Mouse (Mus musculus): ENCODE measurements around the gene Tjp1. TPM values are rescaled to one million over a fixed set of nuclear protein-coding genes. Genes with fewer than 3 reads are reported as not detected.

Tjp1 gene
- polyA plus RNA-seq, 1 experiment, result 19.3 TPM

- no peaks in the 10 kb centered on the region for H3K79me2 ChIP-seq (ENCODE audit: control insufficient read depth, insufficient read depth)
- no peaks in the 10 kb centered on the region for H3K36me3 ChIP-seq (ENCODE audit: control insufficient read depth, insufficient read depth)
- no peak overlapping the region for H3ac ChIP-seq (ENCODE audit: control insufficient read depth, insufficient read length, low read depth)
- H3K79me3 ChIP-seq (ENCODE audit: low read depth), result no peaks in the 10 kb centered on the region
- TF ChIP-seq MYOD1 (IDR thresholded peaks at IDR 0.05; ENCODE audit: control insufficient read depth, insufficient read length, low read depth) (peak; percentile 97), MAX (IDR thresholded peaks at IDR 0.05) (peak; percentile 22), CEBPB (IDR thresholded peaks at IDR 0.05; ENCODE audit: low read depth) (no peak), FOSL1 (IDR thresholded peaks at IDR 0.05; ENCODE audit: insufficient read depth, low read length, poor library complexity, severe bottlenecking) (peak; percentile 81)
- H3K27me3 ChIP-seq (ENCODE audit: control insufficient read depth, insufficient read depth, insufficient read length), result no peaks in the 10 kb centered on the region
- H3K4me3 ChIP-seq (ENCODE audit: insufficient read depth, poor library complexity, severe bottlenecking), result no peak overlapping the region
Observed at GRCm38 (mm10) chr7:65452246-65452645, 75.3 kb downstream of the Tjp1 start.

DNA sequence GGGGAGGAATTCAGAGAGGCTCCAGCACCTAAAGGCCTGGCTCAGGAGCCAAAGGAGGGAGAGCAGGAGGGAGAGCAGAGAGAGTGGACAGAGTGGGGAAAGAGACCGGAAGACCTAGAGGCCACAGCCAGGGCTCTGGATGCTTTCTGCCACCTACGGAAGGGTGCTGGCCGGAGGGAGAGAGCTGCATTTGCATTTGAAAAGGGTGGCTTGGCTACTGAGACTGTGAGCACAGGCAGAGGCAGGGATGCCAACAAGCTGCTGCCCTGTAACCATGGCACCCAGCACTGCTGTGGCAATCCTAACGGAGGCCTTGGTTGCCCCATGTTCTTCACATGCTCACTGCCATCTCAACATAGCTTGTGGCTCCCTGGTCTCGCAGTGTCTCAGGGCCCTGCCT is 77.4 kb downstream of the Tjp1 start:
- Histone ChIP-seq H3K36me3 (ENCODE audit: control insufficient read depth, insufficient read depth) (no peaks in the 10 kb centered on the region), H3K79me2 (ENCODE audit: control insufficient read depth, insufficient read depth) (no peaks in the 10 kb centered on the region), H3ac (ENCODE audit: control insufficient read depth, insufficient read length, low read depth) (no peak overlapping the region), H3K4me3 (ENCODE audit: insufficient read depth, poor library complexity, severe bottlenecking) (no peak overlapping the region), H3K27me3 (ENCODE audit: control insufficient read depth, insufficient read depth, insufficient read length) (no peaks in the 10 kb centered on the region), H3K79me3 (ENCODE audit: low read depth) (no peaks in the 10 kb centered on the region)
- TF ChIP-seq CTCF (IDR thresholded peaks at IDR 0.05; ENCODE audit: control insufficient read depth, insufficient read depth, insufficient read length), result no peak
- TF ChIP-seq MYOG (IDR thresholded peaks at IDR 0.05; ENCODE audit: control insufficient read depth, extremely low read depth, insufficient read length), result no peak
- no peak for TF ChIP-seq USF1 (IDR thresholded peaks at IDR 0.05; ENCODE audit: low read depth)
- TF ChIP-seq MYOD1 (IDR thresholded peaks at IDR 0.05; ENCODE audit: control insufficient read depth, insufficient read length, low read depth), result no peak

- TF ChIP-seq FOSL1 (IDR thresholded peaks at IDR 0.05; ENCODE audit: insufficient read depth, low read length, poor library complexity, severe bottlenecking), result no peak
- no peak for TF ChIP-seq CTCF (IDR thresholded peaks at IDR 0.05; ENCODE audit: control insufficient read depth, insufficient read depth, insufficient read length)
- no peak for TF ChIP-seq MAX (IDR thresholded peaks at IDR 0.05)
- no peak for TF ChIP-seq CEBPB (IDR thresholded peaks at IDR 0.05; ENCODE audit: low read depth)
- TF ChIP-seq USF1 (IDR thresholded peaks at IDR 0.05; ENCODE audit: low read depth), result no peak
- no peak for TF ChIP-seq MYOD1 (IDR thresholded peaks at IDR 0.05; ENCODE audit: control insufficient read depth, insufficient read length, low read depth)
- no peak for TF ChIP-seq MYOG (IDR thresholded peaks at IDR 0.05; ENCODE audit: control insufficient read depth, extremely low read depth, insufficient read length)
- Histone ChIP-seq H3K79me2 (ENCODE audit: control insufficient read depth, insufficient read depth) (no peaks in the 10 kb centered on the region), H3K4me3 (ENCODE audit: insufficient read depth, poor library complexity, severe bottlenecking) (no peak overlapping the region), H3ac (ENCODE audit: control insufficient read depth, insufficient read length, low read depth) (no peak overlapping the region), H3K36me3 (ENCODE audit: control insufficient read depth, insufficient read depth) (no peaks in the 10 kb centered on the region), H3K79me3 (ENCODE audit: low read depth) (no peaks in the 10 kb centered on the region), H3K27me3 (ENCODE audit: control insufficient read depth, insufficient read depth, insufficient read length) (no peaks in the 10 kb centered on the region)
Observed at GRCm38 (mm10) chr7:65441505-65441904, 86.1 kb downstream of the Tjp1 start.

- no peaks in the 10 kb centered on the region for H3K79me2 ChIP-seq (ENCODE audit: control insufficient read depth, insufficient read depth)
- no peak for TF ChIP-seq CTCF (IDR thresholded peaks at IDR 0.05; ENCODE audit: control insufficient read depth, insufficient read depth, insufficient read length)
- TF ChIP-seq FOSL1 (IDR thresholded peaks at IDR 0.05; ENCODE audit: insufficient read depth, low read length, poor library complexity, severe bottlenecking), result no peak
- no peak for TF ChIP-seq USF1 (IDR thresholded peaks at IDR 0.05; ENCODE audit: low read depth)
- no peak for TF ChIP-seq CEBPB (IDR thresholded peaks at IDR 0.05; ENCODE audit: low read depth)
- TF ChIP-seq MYOD1 (IDR thresholded peaks at IDR 0.05; ENCODE audit: control insufficient read depth, insufficient read length, low read depth), result peak; percentile 91
- no peak for TF ChIP-seq MYOG (IDR thresholded peaks at IDR 0.05; ENCODE audit: control insufficient read depth, extremely low read depth, insufficient read length)
- peak; percentile 68 for TF ChIP-seq MAX (IDR thresholded peaks at IDR 0.05)
- H3K27me3 ChIP-seq (ENCODE audit: control insufficient read depth, insufficient read depth, insufficient read length), result no peaks in the 10 kb centered on the region
- no peaks in the 10 kb centered on the region for H3K36me3 ChIP-seq (ENCODE audit: control insufficient read depth, insufficient read depth)
- H3ac ChIP-seq (ENCODE audit: control insufficient read depth, insufficient read length, low read depth), result no peak overlapping the region
- H3K79me3 ChIP-seq (ENCODE audit: low read depth), result no peaks in the 10 kb centered on the region
- H3K4me3 ChIP-seq (ENCODE audit: insufficient read depth, poor library complexity, severe bottlenecking), result no peak overlapping the region
Observed at GRCm38 (mm10) chr7:65439518-65439917, 88.1 kb downstream of the Tjp1 start.

GRCm38 (mm10) chr7:65438146-65438545 is 89.4 kb downstream of the Tjp1 start:
- Histone ChIP-seq H3K4me3 (ENCODE audit: insufficient read depth, poor library complexity, severe bottlenecking) (no peak overlapping the region), H3ac (ENCODE audit: control insufficient read depth, insufficient read length, low read depth) (no peak overlapping the region)
- no peak for TF ChIP-seq MAX (IDR thresholded peaks at IDR 0.05)
- no peak for TF ChIP-seq MYOD1 (IDR thresholded peaks at IDR 0.05; ENCODE audit: control insufficient read depth, insufficient read length, low read depth)
- TF ChIP-seq CTCF (IDR thresholded peaks at IDR 0.05; ENCODE audit: control insufficient read depth, insufficient read depth, insufficient read length), result no peak
- TF ChIP-seq MYOG (IDR thresholded peaks at IDR 0.05; ENCODE audit: control insufficient read depth, extremely low read depth, insufficient read length), result no peak
- TF ChIP-seq USF1 (IDR thresholded peaks at IDR 0.05; ENCODE audit: low read depth), result no peak
- no peak for TF ChIP-seq FOSL1 (IDR thresholded peaks at IDR 0.05; ENCODE audit: insufficient read depth, low read length, poor library complexity, severe bottlenecking)

GRCm38 (mm10) chr7:65436921-65437320 is 90.7 kb downstream of the Tjp1 start:
- TF ChIP-seq MYOG (IDR thresholded peaks at IDR 0.05; ENCODE audit: control insufficient read depth, extremely low read depth, insufficient read length) (no peak), FOSL1 (IDR thresholded peaks at IDR 0.05; ENCODE audit: insufficient read depth, low read length, poor library complexity, severe bottlenecking) (no peak), MYOD1 (IDR thresholded peaks at IDR 0.05; ENCODE audit: control insufficient read depth, insufficient read length, low read depth) (no peak), CTCF (IDR thresholded peaks at IDR 0.05; ENCODE audit: control insufficient read depth, insufficient read depth, insufficient read length) (no peak), CEBPB (IDR thresholded peaks at IDR 0.05; ENCODE audit: low read depth) (no peak)
- H3K79me2 ChIP-seq (ENCODE audit: control insufficient read depth, insufficient read depth), result no peaks in the 10 kb centered on the region
- H3K27me3 ChIP-seq (ENCODE audit: control insufficient read depth, insufficient read depth, insufficient read length), result no peaks in the 10 kb centered on the region
- H3ac ChIP-seq (ENCODE audit: control insufficient read depth, insufficient read length, low read depth), result no peak overlapping the region
- H3K4me3 ChIP-seq (ENCODE audit: insufficient read depth, poor library complexity, severe bottlenecking), result no peak overlapping the region
- no peaks in the 10 kb centered on the region for H3K36me3 ChIP-seq (ENCODE audit: control insufficient read depth, insufficient read depth)
- H3K79me3 ChIP-seq (ENCODE audit: low read depth), result no peaks in the 10 kb centered on the region

More at GRCm38 (mm10) chr7:65438146-65438545, 89.4 kb downstream of the Tjp1 start:
- no peaks in the 10 kb centered on the region for H3K36me3 ChIP-seq (ENCODE audit: control insufficient read depth, insufficient read depth)
- H3K27me3 ChIP-seq (ENCODE audit: control insufficient read depth, insufficient read depth, insufficient read length), result no peaks in the 10 kb centered on the region
- no peaks in the 10 kb centered on the region for H3K79me3 ChIP-seq (ENCODE audit: low read depth)
- H3K79me2 ChIP-seq (ENCODE audit: control insufficient read depth, insufficient read depth), result no peaks in the 10 kb centered on the region
